Mouse (Mus musculus) spleen, postnatal 14 days (tissue): ENCODE data around the gene 2610028H24Rik.

ENCODE experiments used
- DNase-seq, 2 experiments: peaks; one replicate each; pipeline ENCODE4 v3.0.0; 2021 to 2022; ENCODE audit warnings: low spot score in 2 of 2

Gene 2610028H24Rik

GRCm38 (mm10) chr10:76489205-76489604 lies 40.3 kb downstream of the 2610028H24Rik start:
- DNase-seq, result no peak

DNA sequence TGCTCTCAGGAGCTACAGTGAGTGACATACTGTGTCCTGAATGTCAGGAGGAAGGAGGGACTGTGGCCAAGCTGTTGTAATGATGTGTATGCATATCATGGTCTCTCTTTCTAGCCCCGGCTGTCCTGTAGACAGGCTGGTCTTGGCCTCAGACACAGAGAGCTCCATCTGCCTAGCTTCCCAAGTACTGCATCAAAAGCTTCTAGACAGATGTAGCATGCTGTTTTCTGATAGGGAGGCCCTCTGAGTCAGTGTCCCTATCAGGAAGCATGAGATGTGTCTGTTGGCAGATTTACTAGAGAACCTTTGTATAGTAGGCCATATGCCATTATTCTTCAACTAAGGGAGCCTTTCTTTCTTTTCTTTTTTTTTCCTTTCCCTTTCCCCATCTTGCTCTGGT lies 44.6 kb downstream of the 2610028H24Rik start:
- no peak for DNase-seq

- DNase-seq, result no peak
Measured at GRCm38 (mm10) chr10:76495501-76495900, 46.6 kb downstream of the 2610028H24Rik start.

DNA sequence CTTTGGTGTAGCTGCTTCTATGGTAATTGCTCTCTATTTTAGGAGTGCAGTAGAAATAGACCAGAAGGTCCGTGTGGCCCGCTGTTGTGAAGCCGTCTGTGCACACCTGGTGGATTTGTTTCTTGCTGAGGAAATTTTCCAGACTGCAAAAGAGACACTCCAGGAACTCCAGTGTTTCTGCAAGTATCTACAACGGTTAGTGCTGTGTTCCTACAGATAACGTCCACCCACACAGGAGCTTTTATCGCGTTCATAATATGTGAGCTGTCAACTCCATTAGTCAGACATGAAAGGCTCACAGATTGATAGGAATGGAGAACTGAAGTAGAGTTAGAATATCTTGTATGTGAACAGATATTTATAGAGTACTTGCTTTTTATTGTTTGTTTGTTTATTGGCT lies 47.5 kb downstream of the 2610028H24Rik start:
- no peak for DNase-seq

DNA sequence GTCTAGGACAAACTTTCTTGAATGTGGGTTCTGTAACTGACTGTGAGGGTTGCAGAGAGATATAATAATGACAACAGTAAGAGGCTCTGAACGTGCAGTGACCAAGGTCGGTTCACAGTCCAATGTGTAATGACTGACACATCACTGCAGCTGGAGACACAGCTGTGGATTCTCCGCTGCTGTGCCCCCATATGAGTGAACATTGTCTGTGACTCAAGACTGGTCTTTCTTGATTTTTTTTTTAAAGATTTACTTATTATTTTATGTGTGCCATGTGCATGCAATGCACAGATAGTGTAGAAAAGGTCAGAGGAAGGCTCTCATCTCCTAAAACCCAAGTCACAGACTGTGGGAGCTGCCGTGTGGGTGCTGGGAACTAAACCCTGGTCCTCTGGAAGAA lies 48.6 kb downstream of the 2610028H24Rik start:
- no peak for DNase-seq

- DNase-seq, result no peak
Measured at GRCm38 (mm10) chr10:76504271-76504943, 55.5 kb downstream of the 2610028H24Rik start.

DNA sequence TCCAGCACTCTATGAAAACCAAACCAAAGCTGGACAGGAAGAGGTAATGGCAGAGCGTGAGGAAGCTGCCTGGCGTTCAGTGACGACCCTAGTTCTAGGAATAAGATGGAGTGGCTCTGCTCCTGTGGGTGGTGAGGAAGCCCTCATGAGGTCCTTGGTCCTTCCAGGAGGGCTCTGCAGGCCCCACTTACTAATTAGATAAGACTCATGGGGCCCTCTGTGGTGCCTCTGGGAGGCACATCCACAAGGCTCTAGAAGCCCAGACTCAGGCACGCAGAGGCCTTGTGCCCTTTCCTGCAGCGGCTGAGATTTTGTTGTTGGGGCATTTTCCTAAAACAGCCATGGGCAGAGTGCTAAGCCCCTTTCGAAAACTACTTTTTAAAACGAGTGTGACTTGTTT lies 57.0 kb downstream of the 2610028H24Rik start:
- no peak for DNase-seq
